In genomic region chr12:51326819-51327218, GRCm38 (mm10) we compare ENCODE assay signal across 17 mouse cellular contexts.
"Had no signal": no experiment of that assay in that cellular context is flagged by ENCODE, and none has a peak within 500 bp of the region (broad histone marks: within the 10 kb centered on the region; RNA-seq: fewer than 3 reads in every experiment).

No protein-coding gene starts in this region.

- H3K27me3 ChIP-seq: limb, embryonic 13.5 days; liver, embryonic 12.5 days; liver, embryonic 15.5 days; lung, embryonic 15.5 days; midbrain, embryonic 12.5 days had no signal

- H3K27ac ChIP-seq: limb, embryonic 10.5 days; limb, embryonic 13.5 days; liver, embryonic 12.5 days; liver, embryonic 15.5 days; lung, embryonic 15.5 days; midbrain, embryonic 12.5 days had no signal

- H3K4me3 ChIP-seq: limb, embryonic 10.5 days; limb, embryonic 13.5 days; liver, embryonic 12.5 days; liver, embryonic 15.5 days; lung, embryonic 15.5 days; midbrain, embryonic 12.5 days; myocyte had no signal

- ATAC-seq: inflammation-experienced regulatory T-cells, adult 6 months; intestine, embryonic 16.5 days; liver, embryonic 12.5 days; midbrain, embryonic 16.5 days had no signal

- H3K36me3 ChIP-seq: limb, embryonic 10.5 days; limb, embryonic 13.5 days; liver, embryonic 12.5 days; liver, embryonic 15.5 days; lung, embryonic 15.5 days; midbrain, embryonic 12.5 days had no signal

- H3K4me2 ChIP-seq: limb, embryonic 13.5 days; liver, embryonic 12.5 days; liver, embryonic 15.5 days; lung, embryonic 15.5 days; midbrain, embryonic 12.5 days had no signal

- H3K9me3 ChIP-seq: limb, embryonic 10.5 days; limb, embryonic 13.5 days; liver, embryonic 12.5 days; liver, embryonic 15.5 days; lung, embryonic 15.5 days; midbrain, embryonic 12.5 days had no signal

- H3K9ac ChIP-seq: limb, embryonic 13.5 days; liver, embryonic 12.5 days; liver, embryonic 15.5 days; lung, embryonic 15.5 days; midbrain, embryonic 12.5 days had no signal

- H3K4me1 ChIP-seq: limb, embryonic 10.5 days; limb, embryonic 13.5 days; liver, embryonic 12.5 days; liver, embryonic 15.5 days; lung, embryonic 15.5 days; midbrain, embryonic 12.5 days had no signal

- DNase-seq: kidney, adult 18-20 months; kidney, adult 9 months; kidney, postnatal 14 days; kidney, postnatal 4 days; liver; thymus, adult 18-20 months; thymus, postnatal 36 days had no signal
